Mouse (Mus musculus) stomach, embryonic 15.5 days (tissue): ENCODE data around the gene Znrf2. TPM values are rescaled to one million over a fixed set of nuclear protein-coding genes. Genes with fewer than 3 reads are reported as not detected.

Source experiments
- ATAC-seq: fragments of 200-750 bp; cut with Nextera tagmentation; 2 replicates; pipeline ENCODE4 v1.8.0; 2017; ENCODE audit warnings: low read depth, moderate number of reproducible peaks, moderate TSS enrichment; ENCODE audit not compliant: insufficient read depth, low FRiP score
- H3K27ac ChIP-seq: fragments of 300-500 bp; sonication (generic); 2 replicates; pipeline ENCODE4 v1.5.1; 2015; ENCODE audit warnings: mild to moderate bottlenecking, inconsistent platforms
- H3K27me3 ChIP-seq: fragments of 300-500 bp; sonication (generic); replicated peaks from 2 replicates; pipeline ENCODE4 v1.6.1; 2015; ENCODE audit warnings: inconsistent platforms
- H3K36me3 ChIP-seq: fragments of 300-500 bp; sonication (generic); 2 replicates; pipeline ENCODE4 v1.6.1; 2015; ENCODE audit warnings: inconsistent platforms
- H3K4me1 ChIP-seq: fragments of 300-500 bp; sonication (generic); 2 replicates; pipeline ENCODE4 v1.6.1; 2015; ENCODE audit warnings: inconsistent platforms
- H3K4me2 ChIP-seq: fragments of 300-500 bp; sonication (generic); 2 replicates; pipeline ENCODE4 v1.6.1; 2015; ENCODE audit warnings: mild to moderate bottlenecking, inconsistent platforms
- H3K4me3 ChIP-seq: fragments of 300-500 bp; sonication (generic); replicated peaks from 2 replicates; pipeline ENCODE4 v1.5.1; 2015; ENCODE audit warnings: inconsistent platforms
- H3K9ac ChIP-seq: fragments of 300-500 bp; sonication (generic); 2 replicates; pipeline ENCODE4 v1.6.1; 2015; ENCODE audit warnings: inconsistent platforms
- H3K9me3 ChIP-seq: fragments of 300-500 bp; sonication (generic); 2 replicates; pipeline ENCODE4 v1.6.1; 2016; ENCODE audit warnings: inconsistent platforms
- WGBS: fragments of 180-500 bp; shearing (Covaris S2); methylation state at CpG from one replicate; pipeline ENCODE4 v1.1.7; 2015; 5-methylcytosine and 5-hydroxymethylcytosine counted together
- polyA plus RNA-seq: library from polyadenylated mRNA; unstranded; fragments of >200 nt; fragmentation: Nextera tagmentation; extraction: Ambion mirVana; gene quantifications from 2 replicates; pipeline ENCODE4 v1.2.1, GENCODE M21; 2015

Znrf2 gene
- polyA plus RNA-seq = 4.3 and 5.3 TPM in 2 replicates

DNA sequence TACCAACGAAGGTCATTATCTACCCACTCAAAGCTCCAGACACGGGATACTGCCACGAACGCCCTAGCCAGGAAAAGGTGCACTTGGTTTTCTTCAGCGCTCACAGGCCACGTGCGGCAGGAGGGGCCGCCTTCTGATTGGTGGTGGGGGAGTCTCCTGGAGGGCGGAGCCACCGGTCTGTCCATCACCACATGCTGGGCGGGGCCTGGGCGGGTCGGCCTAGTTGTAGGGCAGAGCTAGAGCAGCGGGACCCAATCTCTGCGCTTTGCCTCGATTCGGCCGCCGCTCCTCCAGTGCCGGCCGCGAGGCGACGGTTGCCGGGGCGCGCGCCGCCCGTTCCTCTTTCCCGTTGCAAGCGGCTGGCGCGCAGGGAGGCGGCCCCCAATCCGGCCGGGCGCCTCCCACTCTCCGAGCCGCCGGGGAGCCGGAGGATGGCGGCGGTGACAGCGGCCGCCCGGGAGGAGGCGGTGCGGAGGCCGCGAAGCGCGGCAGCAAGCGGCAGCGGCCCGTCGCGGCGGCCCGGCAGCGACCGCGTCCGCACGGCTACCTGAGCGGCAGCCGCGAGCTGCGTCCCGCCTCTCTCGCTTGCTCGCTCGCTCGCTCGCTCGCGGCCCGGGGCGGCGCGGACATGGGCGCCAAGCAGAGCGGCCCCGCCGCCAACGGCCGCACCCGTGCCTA is at the start of gene Znrf2:
TSS of gene Znrf2 (plus strand) at position 529 of the 678 bp plus-strand sequence.
- under 1% methylated on average over 67 of the region's 88 CpGs for whole genome bisulfite sequencing
- no peaks in the 10 kb centered on the region for H3K36me3 ChIP-seq
- ATAC-seq = peak; percentile 98

DNA sequence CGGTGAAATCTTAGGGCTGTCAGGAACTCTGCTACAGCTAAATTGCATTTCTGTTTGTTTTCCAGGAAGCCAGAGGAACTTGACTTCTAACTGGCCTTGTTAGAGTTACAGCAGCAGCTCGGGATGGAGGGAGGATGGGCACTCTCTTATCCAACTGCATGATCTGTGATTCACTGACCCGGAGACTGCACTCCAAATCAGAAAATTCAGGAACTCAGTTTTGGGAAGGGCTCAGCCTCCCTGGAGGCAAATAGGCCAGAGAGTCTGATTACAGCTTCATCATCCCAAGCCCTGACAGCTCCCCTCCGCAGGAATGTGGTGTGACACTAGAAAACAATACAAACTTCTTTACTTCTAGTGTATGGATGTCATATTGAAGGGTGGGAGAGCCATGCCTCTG is 49.0 kb upstream of the Znrf2 start:
- Histone ChIP-seq H3K4me3 (no peak overlapping the region), H3K4me1 (0 out of 2 replicates have a peak, but pooled peaks cover 6% of the 10 kb centered on the region), H3K27ac (no peak overlapping the region), H3K9ac (no peak overlapping the region), H3K4me2 (no peak overlapping the region), H3K27me3 (no peaks in the 10 kb centered on the region), H3K9me3 (no peaks in the 10 kb centered on the region), H3K36me3 (no peaks in the 10 kb centered on the region)
- no peak for ATAC-seq
- 15% methylated on average over 4 of the region's 4 CpGs for WGBS

More for the DNA sequence above, at the start of gene Znrf2:
- Histone ChIP-seq H3K4me1 (peaks cover 21% of the 10 kb centered on the region), H3K9ac (peak within 1 kb of the TSS; percentile 91), H3K9me3 (no peaks in the 10 kb centered on the region), H3K4me3 (peak within 1 kb of the TSS; percentile 86), H3K27me3 (no peaks in the 10 kb centered on the region), H3K27ac (peak within 1 kb of the TSS; percentile 97), H3K4me2 (peak within 1 kb of the TSS; percentile 61)

DNA sequence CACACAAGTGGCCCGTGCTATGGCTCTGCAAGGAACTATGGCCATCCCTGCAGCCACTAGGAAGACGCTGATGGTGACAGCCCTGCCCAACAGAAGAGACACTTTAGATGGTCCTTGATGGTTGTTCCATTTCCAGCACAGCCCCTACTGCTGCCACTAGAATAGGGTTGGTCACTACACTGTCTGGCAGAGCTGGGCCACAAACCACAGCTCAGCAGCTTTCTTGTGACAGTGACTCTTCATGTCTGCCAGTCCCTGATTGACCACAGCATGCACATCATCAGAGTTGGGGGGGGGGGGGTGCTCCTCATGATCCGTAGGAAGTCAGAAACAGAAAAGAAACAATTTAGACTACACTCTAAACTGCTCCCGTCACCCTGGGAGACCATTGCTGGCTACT is 46.0 kb upstream of the Znrf2 start:
- no peak overlapping the region for H3K27ac ChIP-seq
- H3K36me3 ChIP-seq = no peaks in the 10 kb centered on the region
- no peaks in the 10 kb centered on the region for H3K27me3 ChIP-seq
- 78% methylated on average over 4 of the region's 4 CpGs for WGBS
- ATAC-seq = no peak
- H3K9ac ChIP-seq = no peak overlapping the region
- no peaks in the 10 kb centered on the region for H3K9me3 ChIP-seq
- 0 out of 2 replicates have a peak, but pooled peaks cover 6% of the 10 kb centered on the region for H3K4me1 ChIP-seq
- H3K4me3 ChIP-seq = no peak overlapping the region
- H3K4me2 ChIP-seq = no peak overlapping the region

DNA sequence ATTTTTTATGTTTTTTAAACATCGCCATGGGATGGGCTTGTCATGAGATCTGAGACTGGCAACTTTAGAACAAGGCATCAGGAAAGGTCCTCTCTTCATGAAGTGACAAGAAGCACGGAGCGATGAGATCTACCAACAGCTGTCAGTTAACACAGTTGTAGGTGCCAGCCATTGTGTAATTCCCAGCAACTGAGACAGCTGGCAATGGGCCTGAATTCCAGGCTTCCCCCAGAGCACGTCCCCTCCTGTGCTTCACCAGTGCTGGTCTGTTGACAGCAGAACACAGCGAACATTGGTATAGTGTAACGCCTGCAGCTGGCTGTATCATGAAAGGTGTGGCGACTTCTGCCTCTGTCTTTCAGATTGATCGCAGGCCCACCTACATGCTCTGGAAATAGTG is 45.5 kb upstream of the Znrf2 start:
- 80% methylated on average over 8 of the region's 8 CpGs for WGBS
- Histone ChIP-seq H3K4me1 (0 out of 2 replicates have a peak, but pooled peaks cover 6% of the 10 kb centered on the region), H3K27me3 (no peaks in the 10 kb centered on the region), H3K27ac (no peak overlapping the region), H3K4me3 (no peak overlapping the region), H3K36me3 (no peaks in the 10 kb centered on the region), H3K9ac (no peak overlapping the region), H3K4me2 (no peak overlapping the region), H3K9me3 (no peaks in the 10 kb centered on the region)
- no peak for ATAC-seq

DNA sequence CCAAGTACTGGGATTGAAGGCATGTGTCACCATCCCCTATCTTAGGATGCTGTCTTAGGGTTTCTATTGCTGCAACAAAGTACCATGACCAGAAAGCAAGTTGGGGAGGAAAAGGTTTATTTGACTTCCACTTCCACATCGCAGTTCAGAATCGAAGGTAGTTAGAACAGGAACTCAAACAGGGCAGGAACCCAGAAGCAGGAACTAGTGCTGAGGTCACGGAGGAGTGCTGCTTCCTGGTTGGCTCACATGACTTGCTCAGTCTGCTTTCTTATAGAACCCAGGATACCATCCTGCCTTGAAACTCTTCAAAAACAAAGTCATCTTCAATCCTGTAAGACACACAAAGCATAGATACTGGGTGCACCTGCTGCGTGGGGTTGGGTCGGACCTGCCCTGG is 44.6 kb upstream of the Znrf2 start:
- Histone ChIP-seq H3K36me3 (no peaks in the 10 kb centered on the region), H3K9me3 (no peaks in the 10 kb centered on the region), H3K9ac (no peak overlapping the region), H3K4me2 (no peak overlapping the region), H3K27me3 (no peaks in the 10 kb centered on the region), H3K4me3 (no peak overlapping the region), H3K27ac (no peak overlapping the region), H3K4me1 (0 out of 2 replicates have a peak, but pooled peaks cover 6% of the 10 kb centered on the region)
- ATAC-seq = no peak
- WGBS = 89% methylated on average over 5 of the region's 5 CpGs

DNA sequence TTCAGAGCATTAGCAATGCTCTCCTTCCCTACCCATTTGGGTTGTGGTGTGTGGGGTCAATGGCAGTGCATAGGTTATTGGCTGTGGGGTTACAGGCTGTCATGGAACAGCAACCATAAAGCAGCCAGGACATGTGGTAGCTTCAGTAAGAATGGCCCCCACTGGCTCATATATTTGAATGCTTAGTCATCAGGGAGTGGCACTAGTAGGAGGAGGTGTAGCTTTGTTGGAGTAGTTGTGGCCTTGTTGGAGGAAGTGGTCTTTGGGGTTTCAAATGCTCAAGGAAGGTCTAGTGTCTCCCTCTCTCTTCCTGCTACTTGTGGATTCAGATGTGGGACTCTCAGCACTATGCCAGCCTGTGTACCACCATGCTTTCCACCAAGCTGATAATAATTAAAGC is 41.0 kb upstream of the Znrf2 start:
- H3K4me1 ChIP-seq = no peaks in the 10 kb centered on the region
- H3K9me3 ChIP-seq = no peaks in the 10 kb centered on the region
- no peak overlapping the region for H3K4me3 ChIP-seq
- no peak for ATAC-seq
- H3K9ac ChIP-seq = no peak overlapping the region
- no peak overlapping the region for H3K4me2 ChIP-seq
- H3K27me3 ChIP-seq = no peaks in the 10 kb centered on the region
- no peaks in the 10 kb centered on the region for H3K36me3 ChIP-seq
- H3K27ac ChIP-seq = no peak overlapping the region

DNA sequence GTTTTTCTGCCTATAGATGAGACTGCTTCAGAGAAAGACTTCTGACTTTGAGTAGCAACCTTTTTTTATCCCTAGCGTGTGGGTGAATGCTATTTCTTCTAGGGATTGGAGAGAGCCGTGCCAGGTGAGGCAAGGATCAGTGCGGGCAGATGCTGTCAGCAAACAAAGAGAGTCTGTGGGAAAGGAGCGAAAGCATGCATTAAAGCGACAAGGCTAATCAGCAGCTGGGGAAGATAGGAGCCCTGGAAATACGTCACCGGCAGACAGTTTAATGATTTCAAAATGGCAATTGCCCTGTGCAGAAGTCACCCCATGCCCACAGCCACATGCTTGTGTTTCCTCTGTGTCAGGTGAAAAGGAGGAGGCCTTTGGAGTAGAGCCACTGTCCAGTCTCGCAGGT is 39.1 kb upstream of the Znrf2 start:
- H3K4me3 ChIP-seq = no peak overlapping the region
- H3K4me1 ChIP-seq = no peaks in the 10 kb centered on the region
- no peaks in the 10 kb centered on the region for H3K9me3 ChIP-seq
- H3K27me3 ChIP-seq = no peaks in the 10 kb centered on the region
- no peak overlapping the region for H3K9ac ChIP-seq
- no peak overlapping the region for H3K27ac ChIP-seq
- 53% methylated on average over 8 of the region's 8 CpGs for WGBS
- ATAC-seq = no peak
- no peak overlapping the region for H3K4me2 ChIP-seq
- no peaks in the 10 kb centered on the region for H3K36me3 ChIP-seq

DNA sequence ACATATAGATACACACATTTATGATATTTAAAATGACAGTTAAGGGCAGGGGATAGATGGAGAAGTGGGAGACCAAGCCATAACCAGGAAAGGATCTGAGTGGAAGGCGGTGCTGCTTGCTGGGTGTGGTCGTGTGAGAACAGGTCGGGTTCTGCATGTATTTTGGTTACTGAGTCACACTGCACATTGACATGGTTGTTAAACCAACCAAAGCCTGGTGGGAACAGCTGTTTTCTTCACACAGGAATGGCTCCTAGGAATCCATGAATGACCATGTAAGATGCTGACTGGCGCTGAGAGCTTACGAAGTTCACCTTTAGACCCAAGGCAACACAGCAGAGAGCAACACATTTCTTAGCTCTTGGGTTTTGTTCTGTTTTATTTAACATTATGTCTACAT is 36.7 kb upstream of the Znrf2 start:
- whole genome bisulfite sequencing = 73% methylated on average over 5 of the region's 5 CpGs
- ATAC-seq = no peak

DNA sequence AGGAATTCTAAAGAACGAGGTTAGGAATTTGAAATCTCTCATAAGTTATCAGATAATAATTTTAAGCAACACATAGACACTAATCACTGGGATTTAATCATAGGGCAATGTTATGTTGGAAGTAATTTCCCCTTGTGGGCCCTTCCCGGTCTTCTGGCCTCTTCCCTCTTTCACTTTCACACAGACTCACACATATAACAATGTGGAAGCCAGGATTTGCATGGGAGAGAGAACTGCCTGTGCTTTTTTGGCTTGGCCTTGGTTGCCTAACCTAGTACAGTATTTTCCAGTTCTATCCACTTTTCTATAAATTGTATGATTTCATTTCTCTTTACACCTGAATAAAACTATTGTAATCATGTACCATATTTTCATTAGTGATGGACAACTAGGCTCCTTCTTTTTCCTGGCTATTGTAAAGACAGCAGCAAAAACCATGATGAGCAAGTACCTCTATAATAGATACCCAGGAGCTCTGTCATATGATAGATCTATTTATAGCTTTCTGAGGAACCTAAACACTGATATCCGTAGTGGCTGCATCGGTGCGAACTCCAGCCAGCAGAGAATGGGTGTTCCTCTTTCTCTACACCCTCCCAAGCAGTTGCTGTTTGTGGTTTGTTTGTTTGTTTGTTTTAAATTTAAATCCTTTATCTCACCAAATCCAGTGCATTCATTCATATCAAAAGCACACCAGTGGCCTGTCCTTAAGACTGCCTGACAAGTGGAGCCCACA is 36.0 kb upstream of the Znrf2 start:
- no peak overlapping the region for H3K4me3 ChIP-seq
- H3K4me1 ChIP-seq = no peaks in the 10 kb centered on the region; the same call in 1 of the 2 replicates
- no peak for ATAC-seq
- H3K4me2 ChIP-seq = no peak overlapping the region
- no peak overlapping the region for H3K9ac ChIP-seq
- H3K27ac ChIP-seq = no peak overlapping the region
- H3K27me3 ChIP-seq = no peaks in the 10 kb centered on the region
- 71% methylated on average over 5 of the region's 5 CpGs for WGBS
- no peaks in the 10 kb centered on the region for H3K9me3 ChIP-seq
- no peaks in the 10 kb centered on the region for H3K36me3 ChIP-seq

More for the DNA sequence above, 36.7 kb upstream of the Znrf2 start:
- Histone ChIP-seq H3K9me3 (no peaks in the 10 kb centered on the region), H3K27me3 (no peaks in the 10 kb centered on the region), H3K4me3 (no peak overlapping the region), H3K4me1 (no peaks in the 10 kb centered on the region), H3K4me2 (no peak overlapping the region), H3K27ac (no peak overlapping the region), H3K9ac (no peak overlapping the region), H3K36me3 (no peaks in the 10 kb centered on the region)

DNA sequence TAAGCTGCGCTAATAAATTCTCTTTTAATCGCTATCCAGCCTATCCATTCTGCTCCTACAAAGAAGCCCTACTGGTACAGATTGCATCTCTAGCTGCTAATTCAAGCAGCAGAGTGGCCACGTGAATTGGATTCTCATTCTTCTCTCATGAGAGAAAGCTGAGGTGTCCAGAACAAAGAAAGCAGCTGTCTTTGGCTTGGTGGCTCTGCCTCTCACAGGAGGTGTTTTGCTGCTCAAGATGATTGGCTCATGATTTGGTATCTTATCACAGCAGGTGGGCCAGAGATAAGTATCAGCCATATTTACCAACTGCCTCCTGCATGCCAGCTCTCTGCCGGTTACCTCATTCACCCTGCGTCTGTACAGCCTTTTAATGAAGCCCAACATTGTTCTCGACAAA is 34.8 kb upstream of the Znrf2 start:
- Histone ChIP-seq H3K4me3 (no peak overlapping the region), H3K27ac (no peak overlapping the region), H3K9ac (no peak overlapping the region), H3K4me1 (no peaks in the 10 kb centered on the region; the same call in 1 of the 2 replicates), H3K36me3 (no peaks in the 10 kb centered on the region), H3K27me3 (no peaks in the 10 kb centered on the region), H3K9me3 (no peaks in the 10 kb centered on the region), H3K4me2 (no peak overlapping the region)
- no peak for ATAC-seq
- 64% methylated on average over 6 of the region's 6 CpGs for WGBS

DNA sequence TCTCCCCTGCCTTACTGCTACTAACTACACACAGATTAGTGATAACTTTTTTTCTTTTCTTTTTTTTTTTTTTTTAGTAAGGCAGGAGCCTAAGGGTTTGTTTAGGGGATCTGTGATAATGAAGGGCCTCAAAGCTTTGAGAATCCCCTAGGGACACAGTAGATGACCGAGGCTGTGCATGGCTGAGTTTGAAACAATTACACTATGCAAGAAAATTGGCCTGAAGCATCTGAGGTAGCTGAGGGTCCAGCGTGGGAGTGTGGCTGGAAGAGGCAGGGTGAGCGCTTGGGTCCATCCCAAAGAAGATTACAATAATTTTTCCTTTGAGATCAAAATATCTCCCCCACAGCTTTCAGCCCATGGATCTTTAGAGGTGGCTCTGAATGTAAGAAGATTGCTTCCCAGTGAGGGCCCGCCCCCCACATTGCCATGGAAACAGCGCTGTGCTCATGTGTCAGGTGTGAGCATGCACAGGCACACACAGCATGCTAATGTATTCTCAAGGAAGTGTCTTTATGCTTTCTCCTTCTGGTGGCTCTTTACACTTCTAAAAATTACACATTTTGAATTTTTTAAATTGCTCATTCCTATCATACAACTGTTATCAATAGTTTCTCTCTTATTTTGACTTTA is 31.5 kb upstream of the Znrf2 start:
- Histone ChIP-seq H3K4me1 (no peaks in the 10 kb centered on the region; the same call in 1 of the 2 replicates), H3K36me3 (no peaks in the 10 kb centered on the region), H3K27ac (no peak overlapping the region), H3K27me3 (no peaks in the 10 kb centered on the region), H3K4me3 (no peak overlapping the region), H3K9me3 (no peaks in the 10 kb centered on the region), H3K4me2 (no peak overlapping the region), H3K9ac (no peak overlapping the region)
- 65% methylated on average over 5 of the region's 5 CpGs for WGBS
- no peak for ATAC-seq

DNA sequence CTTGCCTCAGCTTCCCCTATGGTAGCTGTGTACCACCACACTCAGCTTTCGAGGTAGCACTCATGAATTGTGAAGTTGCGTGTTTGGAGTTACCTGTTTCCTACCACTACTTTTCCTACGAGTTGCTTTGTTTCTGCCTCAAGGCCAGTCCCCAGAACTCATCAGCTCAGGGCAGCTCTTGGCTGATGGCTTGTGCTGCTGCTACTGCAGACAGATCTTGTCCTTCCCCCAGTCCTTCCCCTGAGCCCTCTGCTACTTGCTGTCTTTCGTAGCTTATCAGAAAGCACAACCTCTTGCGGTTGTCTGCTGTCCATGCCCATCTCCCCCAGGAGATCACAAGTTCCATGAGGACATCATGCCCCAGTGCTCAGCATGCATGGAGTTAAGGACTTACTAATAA is 29.9 kb upstream of the Znrf2 start:
- Histone ChIP-seq H3K27me3 (no peaks in the 10 kb centered on the region), H3K27ac (no peak overlapping the region), H3K4me2 (no peak overlapping the region), H3K9me3 (no peaks in the 10 kb centered on the region), H3K4me3 (no peak overlapping the region), H3K4me1 (no peaks in the 10 kb centered on the region; the same call in 1 of the 2 replicates), H3K9ac (no peak overlapping the region), H3K36me3 (no peaks in the 10 kb centered on the region)
- no peak for ATAC-seq
- WGBS = 86% methylated on average over 5 of the region's 5 CpGs
